Mouse (Mus musculus): ENCODE data around the gene Rdx. TPM values are rescaled to one million over a fixed set of nuclear protein-coding genes. Genes with fewer than 3 reads are reported as not detected.
"Not testable (repeated sequence)": the region's sequence is repeated elsewhere in the genome, so short reads cannot be mapped to it uniquely, and the experiment has no call there.

Gene Rdx
- total RNA-seq, 1 experiment from 2014 or later, result 126 TPM

GRCm38 (mm10) chr9:52055313-52055712 lies 8.3 kb downstream of the Rdx start:
- DNase-seq, result no peak

- no peak for DNase-seq
These were observed 12.8 kb downstream of the Rdx start for GRCm38 (mm10) chr9:52059788-52060187.

- DNase-seq, result no peak
These were observed 23.1 kb downstream of the Rdx start for GRCm38 (mm10) chr9:52070052-52070451.

GRCm38 (mm10) chr9:52071352-52071751 lies 24.4 kb downstream of the Rdx start:
- DNase-seq, result not testable (repeated sequence)

- DNase-seq, result no peak
These were observed 25.2 kb downstream of the Rdx start for GRCm38 (mm10) chr9:52072202-52072601.

GRCm38 (mm10) chr9:52076089-52076488 lies 29.1 kb downstream of the Rdx start:
- DNase-seq, result no peak

GRCm38 (mm10) chr9:52077692-52078091 lies 30.7 kb downstream of the Rdx start:
- DNase-seq, result no peak

GRCm38 (mm10) chr9:52081979-52082378 lies 35.0 kb downstream of the Rdx start:
- DNase-seq, result no peak

- DNase-seq, result no peak
These were observed 35.4 kb downstream of the Rdx start for GRCm38 (mm10) chr9:52082414-52082813.

- DNase-seq, result peak; percentile 72
These were observed 44.8 kb downstream of the Rdx start for GRCm38 (mm10) chr9:52091752-52092151.

GRCm38 (mm10) chr9:52092311-52092710 lies 45.3 kb downstream of the Rdx start:
- no peak for DNase-seq

- no peak for DNase-seq
These were observed 46.1 kb downstream of the Rdx start for GRCm38 (mm10) chr9:52093108-52093507.

- DNase-seq, result no peak
These were observed 47.0 kb downstream of the Rdx start for GRCm38 (mm10) chr9:52094016-52094415.

GRCm38 (mm10) chr9:52094471-52094980 lies 47.6 kb downstream of the Rdx start:
- no peak for DNase-seq

GRCm38 (mm10) chr9:52095666-52096065 lies 48.7 kb downstream of the Rdx start:
- no peak for DNase-seq

GRCm38 (mm10) chr9:52097386-52097785 lies 50.4 kb downstream of the Rdx start:
- no peak for DNase-seq

GRCm38 (mm10) chr9:52098600-52098999 lies 51.6 kb downstream of the Rdx start:
- peak; percentile 84 for DNase-seq

GRCm38 (mm10) chr9:52100426-52100825 lies 53.5 kb downstream of the Rdx start:
- peak; percentile 52 for DNase-seq

- peak; percentile 62 for DNase-seq
These were observed 55.3 kb downstream of the Rdx start for GRCm38 (mm10) chr9:52102060-52102844.

GRCm38 (mm10) chr9:52103448-52104224 lies 56.7 kb downstream of the Rdx start:
- peak; percentile 38 for DNase-seq

- DNase-seq, result no peak
These were observed 57.2 kb downstream of the Rdx start for GRCm38 (mm10) chr9:52104225-52104615.

- peak; percentile 53 for DNase-seq
These were observed 58.5 kb downstream of the Rdx start for GRCm38 (mm10) chr9:52105423-52105822.

- DNase-seq, result no peak
These were observed 60.2 kb downstream of the Rdx start for GRCm38 (mm10) chr9:52107161-52107560.
